Mouse (Mus musculus) erythroblast, embryonic 14.5 days (primary cell): ENCODE measurements around the gene Nid1.

Experiments
- GATA1 ChIP-seq: IDR thresholded peaks from 2 replicates; pipeline ENCODE4 v1.6.1; 2012; ENCODE audit warnings: low read length, inconsistent platforms, mixed read lengths
- TAL1 ChIP-seq: IDR thresholded peaks from 3 replicates; pipeline ENCODE4 v1.6.1; 2012; ENCODE audit warnings: low read length, inconsistent platforms, mixed read lengths

DNA sequence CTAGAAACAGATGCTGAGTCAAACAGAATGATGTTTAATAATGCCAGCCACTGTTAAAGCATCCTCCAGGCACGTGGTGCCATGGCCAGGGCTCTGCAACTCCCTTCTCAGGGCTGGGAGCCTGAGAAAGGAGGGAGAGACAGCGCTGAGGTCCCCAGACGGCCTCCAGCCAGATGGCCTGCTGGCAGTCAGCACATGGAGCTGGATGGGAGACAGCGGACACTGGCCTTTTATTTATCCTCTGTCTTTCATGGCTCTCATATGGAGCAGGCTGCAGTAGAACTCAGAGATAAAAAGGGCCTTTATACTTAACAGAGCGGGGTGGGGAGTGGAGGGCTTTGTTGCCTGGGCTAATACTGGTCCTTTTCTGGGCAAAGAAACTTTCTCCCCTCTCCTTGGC, 43.7 kb downstream of the Nid1 start:
- TF ChIP-seq GATA1 = no peak
- TF ChIP-seq TAL1 = no peak
